Mouse (Mus musculus): ENCODE measurements at regions not wholly inside any gene's neighbourhood (a gene's known extent, or its start where the extent isn't known, plus 50 kb on each side); places are given as distances from the start of the nearest gene placed in this dataset.
A peak's percentile ranks its signal among the peaks of the same experiment; 100 is the strongest.
"Not testable (repeated sequence)": the region's sequence is repeated elsewhere in the genome, so short reads cannot be mapped to it uniquely, and the experiment has no call there.

DNA sequence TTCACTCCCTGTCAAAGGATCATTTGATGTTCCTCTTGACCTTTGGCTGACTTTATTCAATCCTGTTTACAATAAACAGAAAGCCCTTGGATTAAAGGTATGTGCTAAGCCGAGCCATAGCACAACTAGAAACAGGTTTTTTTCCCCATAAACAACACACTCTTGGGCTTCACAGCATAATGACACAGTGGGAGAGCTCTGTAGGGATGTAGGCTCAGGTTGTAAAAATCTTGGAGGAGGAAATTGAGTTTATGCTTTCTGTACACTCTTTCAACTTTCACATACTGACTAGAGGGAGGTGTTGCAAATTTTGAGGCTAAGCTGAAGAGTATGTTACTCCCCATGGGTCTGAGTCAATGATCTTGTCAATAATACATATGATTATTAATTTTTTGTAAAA is 69.7 kb upstream of the Akr1c12 start:
- no peak for DNase-seq (ENCODE audit: low read depth, low spot score)

DNA sequence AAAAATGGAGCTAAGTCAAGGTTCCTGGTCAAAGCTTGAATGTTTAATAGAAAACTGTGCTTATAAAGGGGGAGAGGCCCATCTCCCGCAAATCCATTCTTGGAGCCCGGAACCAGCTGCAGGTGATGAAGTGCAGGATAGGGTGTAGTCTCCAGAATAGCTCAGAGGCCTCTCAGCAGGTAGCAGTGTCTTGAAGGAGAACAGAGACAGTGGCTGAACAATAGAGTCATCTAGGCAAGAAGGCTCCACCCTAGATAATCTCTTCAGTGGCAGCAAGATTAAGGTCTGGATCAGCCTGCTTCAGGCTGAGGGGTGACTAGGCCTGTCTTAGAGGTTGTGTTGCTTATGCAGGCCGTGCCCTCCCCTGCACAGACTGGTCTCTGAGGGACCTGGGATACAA is 71.4 kb upstream of the Akr1c12 start:
- DNase-seq (ENCODE audit: low read depth, low spot score): peak; percentile 75

DNA sequence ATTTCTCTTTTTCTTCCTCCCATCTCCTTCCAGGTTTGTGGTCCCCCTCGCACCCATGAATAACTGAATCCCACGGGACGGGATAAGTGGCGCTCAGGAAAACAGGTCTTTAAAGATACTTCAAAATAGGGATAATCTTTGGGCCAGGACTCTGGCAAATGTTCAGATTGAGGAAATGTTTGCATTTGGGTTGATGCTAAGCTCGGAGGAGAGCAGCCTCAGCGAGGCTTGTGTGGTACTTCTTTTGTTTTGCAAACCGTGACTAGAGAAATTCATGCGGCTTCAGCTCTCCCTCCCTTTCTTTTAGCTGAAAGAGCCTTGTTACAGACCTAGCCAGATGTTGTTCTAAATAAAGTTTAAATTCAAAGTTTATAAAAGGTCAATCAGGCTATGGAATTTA is 57.5 kb upstream of the Akr1c6 start:
- not testable (repeated sequence) for DNase-seq (ENCODE audit: low read depth, low spot score)
